Mouse (Mus musculus): ENCODE measurements around the gene Nrcam. TPM values are rescaled to one million over a fixed set of nuclear protein-coding genes. Genes with fewer than 3 reads are reported as not detected.

The Nrcam gene
- total RNA-seq, 2 experiments from 2014 or later = 2.8 TPM; not detected in 1

DNA sequence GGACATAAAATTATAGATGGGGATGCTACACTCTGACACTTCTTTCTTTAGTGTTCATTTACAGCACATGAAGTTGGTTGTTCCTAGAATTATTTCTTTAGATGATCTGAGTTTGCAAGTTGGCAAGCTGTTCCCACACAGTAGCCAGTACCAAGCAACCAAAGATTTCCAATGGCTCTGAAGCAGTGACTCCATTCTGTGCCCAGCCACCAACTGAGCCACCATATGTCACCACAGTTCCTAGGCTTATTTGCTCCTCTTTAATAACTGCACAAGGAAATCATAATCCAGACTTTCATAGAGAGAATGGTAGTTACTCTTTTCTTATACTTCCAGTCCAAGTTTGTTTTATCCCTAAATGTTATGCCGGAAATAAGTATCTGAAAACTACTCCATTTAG is 226.1 kb downstream of the Nrcam start:
- ATAC-seq (replicated peaks; ENCODE audit: low FRiP score, low TSS enrichment, poor library complexity, severe bottlenecking) = no peak

DNA sequence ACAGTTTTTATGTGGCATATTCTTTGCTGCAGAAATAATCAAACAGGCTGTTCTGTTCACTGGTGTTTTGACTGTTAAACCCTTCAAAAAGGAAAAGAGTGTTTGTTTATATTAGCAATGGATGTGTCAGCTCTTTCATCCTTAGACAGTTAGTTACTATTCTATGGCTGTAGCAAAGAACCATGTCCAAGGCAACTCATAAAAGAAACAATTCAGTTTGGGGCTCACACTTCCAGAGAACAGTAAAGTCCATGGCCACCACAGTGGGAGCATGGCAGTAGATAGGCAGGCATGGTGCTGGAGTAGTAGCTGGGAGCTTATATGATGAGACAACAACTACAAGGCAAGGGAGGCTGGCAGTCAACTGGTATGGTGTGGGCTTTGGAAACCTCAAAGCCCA is 231.3 kb downstream of the Nrcam start:
- ATAC-seq (replicated peaks; ENCODE audit: low FRiP score, low TSS enrichment, poor library complexity, severe bottlenecking) = no peak

DNA sequence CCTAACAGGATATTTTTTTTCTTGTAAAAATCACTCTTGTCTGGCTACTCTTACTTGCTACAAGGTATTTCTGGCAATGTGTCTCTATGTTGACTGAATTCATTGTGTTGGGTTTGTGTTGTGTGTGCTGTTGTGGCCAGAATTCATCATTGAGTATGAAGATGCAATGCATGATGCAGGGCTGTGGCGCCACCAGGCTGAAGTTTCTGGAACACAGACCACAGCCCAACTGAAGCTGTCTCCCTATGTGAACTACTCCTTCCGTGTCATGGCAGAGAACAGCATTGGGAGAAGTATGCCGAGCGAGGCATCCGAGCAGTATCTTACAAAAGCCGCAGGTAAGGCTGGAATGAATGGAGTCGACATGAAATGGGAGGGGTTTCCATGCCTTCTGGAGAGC is 241.4 kb downstream of the Nrcam start:
- no peak for ATAC-seq (replicated peaks; ENCODE audit: low FRiP score, low TSS enrichment, poor library complexity, severe bottlenecking)

GRCm38 (mm10) chr12:44572664-44573063 is 244.0 kb downstream of the Nrcam start:
- no peak for ATAC-seq (replicated peaks; ENCODE audit: low FRiP score, low TSS enrichment, poor library complexity, severe bottlenecking)

DNA sequence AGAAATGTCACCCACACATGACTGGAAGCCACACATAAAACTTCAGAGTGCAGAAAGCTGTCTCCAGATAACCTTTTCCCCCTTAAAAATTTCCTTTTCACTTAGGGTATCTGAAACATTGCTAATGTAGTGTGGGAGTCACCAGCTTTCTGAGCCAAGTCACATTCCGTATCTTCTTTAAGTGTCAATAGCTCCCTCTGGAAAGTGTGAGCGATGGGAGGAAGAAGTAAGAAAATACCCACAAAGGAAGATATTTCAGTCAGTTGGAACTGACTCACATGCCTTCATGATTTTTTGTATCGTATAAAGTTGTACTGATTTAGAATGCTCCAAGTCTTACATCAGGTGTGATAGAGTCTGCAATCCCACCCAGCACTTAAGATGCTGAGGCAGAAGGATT is 245.5 kb downstream of the Nrcam start:
- ATAC-seq (replicated peaks; ENCODE audit: low FRiP score, low TSS enrichment, poor library complexity, severe bottlenecking) = no peak

DNA sequence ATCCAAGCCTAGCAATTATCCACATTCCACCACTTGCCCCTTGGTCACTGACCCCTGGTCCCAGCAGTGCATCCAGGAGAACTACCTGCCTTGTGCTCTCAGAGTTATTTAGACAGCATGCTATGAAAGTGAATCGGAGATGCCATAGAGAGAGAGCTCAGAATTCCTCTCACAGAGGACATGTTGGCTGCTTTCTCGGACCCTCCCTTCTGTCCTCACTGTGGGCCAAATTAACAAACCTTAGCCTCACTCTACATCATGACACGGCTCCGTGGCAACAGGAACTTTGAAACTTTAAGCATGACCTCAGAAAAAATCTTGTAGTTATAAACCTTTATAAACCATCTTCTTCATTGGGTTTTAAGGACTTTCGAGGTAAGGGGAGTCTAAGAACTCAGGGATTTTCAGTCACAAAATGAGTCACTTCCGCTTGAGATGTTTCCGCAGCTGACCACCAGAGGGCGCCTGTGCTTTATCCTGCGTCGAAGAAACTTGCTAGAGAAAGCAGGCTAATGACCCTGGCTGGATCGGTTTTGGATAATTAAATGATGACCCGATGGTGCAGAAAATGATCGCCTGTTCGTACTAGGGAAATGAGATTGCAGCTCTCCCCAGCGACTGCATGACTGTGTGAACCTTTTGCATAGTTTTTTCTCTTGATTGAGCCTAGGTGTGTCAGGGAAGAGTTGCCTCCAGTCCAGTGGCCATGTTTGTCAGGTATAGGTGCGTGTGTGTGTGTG is 272.9 kb downstream of the Nrcam start:
- 0 out of 2 replicates have a peak, but pooled peaks have one; percentile 52 for ATAC-seq (replicated peaks; ENCODE audit: low FRiP score, low TSS enrichment, poor library complexity, severe bottlenecking)

GRCm38 (mm10) chr12:44602269-44602957 is 273.7 kb downstream of the Nrcam start:
- ATAC-seq (replicated peaks; ENCODE audit: low FRiP score, low TSS enrichment, poor library complexity, severe bottlenecking) = no peak

GRCm38 (mm10) chr12:44602958-44603331 is 274.3 kb downstream of the Nrcam start:
- no peak for ATAC-seq (replicated peaks; ENCODE audit: low FRiP score, low TSS enrichment, poor library complexity, severe bottlenecking)

DNA sequence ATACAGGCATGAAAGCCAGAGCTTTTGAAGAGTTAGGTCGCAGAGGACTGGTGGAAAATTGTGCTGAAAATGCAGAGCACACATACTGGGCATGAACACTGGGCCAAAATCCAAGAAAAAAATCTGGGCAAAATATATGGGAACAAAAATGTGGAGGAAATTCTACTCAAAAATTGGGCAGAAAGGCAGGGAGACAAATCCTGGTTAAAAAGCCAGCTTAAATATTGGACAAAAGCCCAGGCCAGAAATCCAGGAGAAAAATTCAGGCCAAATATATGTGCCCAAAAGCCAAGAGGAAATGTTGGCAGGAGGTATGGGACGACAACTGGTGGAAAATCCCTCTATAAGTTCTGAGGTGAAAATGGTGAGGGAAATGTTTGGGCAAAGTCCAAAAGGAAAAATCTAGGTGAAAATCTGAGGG is 288.3 kb downstream of the Nrcam start:
- ATAC-seq (replicated peaks; ENCODE audit: low FRiP score, low TSS enrichment, poor library complexity, severe bottlenecking) = no peak

- no peak for ATAC-seq (replicated peaks; ENCODE audit: low FRiP score, low TSS enrichment, poor library complexity, severe bottlenecking)
Observed at GRCm38 (mm10) chr12:44617488-44617887, 288.8 kb downstream of the Nrcam start.

GRCm38 (mm10) chr12:44639341-44639921 is 310.7 kb downstream of the Nrcam start:
- no peak for ATAC-seq (replicated peaks; ENCODE audit: low FRiP score, low TSS enrichment, poor library complexity, severe bottlenecking)

DNA sequence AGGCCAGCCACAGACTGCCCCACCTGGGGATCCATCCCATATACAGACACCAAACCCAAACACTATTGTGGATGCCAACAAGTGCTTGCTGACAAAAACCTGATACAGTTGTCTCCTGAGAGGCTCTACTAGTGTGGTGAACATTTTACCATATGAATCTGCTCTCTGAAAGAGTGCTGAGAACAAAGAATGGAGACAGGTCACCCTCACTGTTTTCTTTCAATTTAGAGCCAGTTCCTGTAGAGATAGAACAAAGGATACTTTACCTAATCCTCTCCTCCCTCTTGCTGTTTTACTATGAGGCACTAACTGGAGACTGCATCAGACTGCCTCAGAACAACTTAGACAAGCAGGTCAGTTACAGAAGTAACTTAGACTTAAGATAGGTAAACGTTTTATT is 311.9 kb downstream of the Nrcam start:
- no peak for ATAC-seq (replicated peaks; ENCODE audit: low FRiP score, low TSS enrichment, poor library complexity, severe bottlenecking)

Other genes starting within 250 kb of the Nrcam start
- gene Dnajb9, start 118.6 kb upstream of the Nrcam start, total RNA-seq (2014; fragmentation: Nextera tagmentation) = 9.8 and 18.2 TPM in 2 replicates
- 43.4 and 54.2 TPM in 2 replicates for gene Dnajb9, start 118.6 kb upstream of the Nrcam start, total RNA-seq (2017)
- gene Pnpla8, start 107.5 kb upstream of the Nrcam start, total RNA-seq (2014; fragmentation: Nextera tagmentation) = 22.4 and 26.2 TPM in 2 replicates
- gene Pnpla8, start 107.5 kb upstream of the Nrcam start, total RNA-seq (2017) = 37.3 and 51.8 TPM in 2 replicates

Measured in megakaryocyte-erythroid progenitor cell, adult 5-6 weeks (primary cell).